Mouse (Mus musculus) CH12.LX (cell line): ENCODE results near the gene Gm11146. TPM values are rescaled to one million over a fixed set of nuclear protein-coding genes. Genes with fewer than 3 reads are reported as not detected.

ENCODE experiments used
- DNase-seq: peaks from one replicate; pipeline ENCODE4 v3.0.0-alpha.2; 2013; ENCODE audit errors: extremely low read depth
- H3K27ac ChIP-seq: 2 replicates; pipeline ENCODE4 v1.5.1; 2012; ENCODE audit warnings: low read depth, mild to moderate bottlenecking, control low read depth, moderate library complexity; ENCODE audit not compliant: insufficient read depth
- H3K27me3 ChIP-seq: replicated peaks from 2 replicates; pipeline ENCODE3; 2012; ENCODE audit warnings: inconsistent platforms
- H3K36me3 ChIP-seq, 2 experiments: replicated peaks in 1 of 2; 2 replicates each; pipeline versions ENCODE3 to v1.6.1; 2012; ENCODE audit warnings: inconsistent platforms in 1 of 2, low read length in 1 of 2, mild to moderate bottlenecking in 1 of 2, mixed read lengths in 1 of 2, moderate library complexity in 1 of 2; ENCODE audit not compliant: control insufficient read depth in 1 of 2, insufficient read depth in 1 of 2
- H3K4me1 ChIP-seq, 2 experiments: 2 replicates each; pipeline ENCODE4 v1.6.1; 2012; ENCODE audit warnings: inconsistent platforms in 1 of 2, moderate library complexity in 1 of 2; ENCODE audit not compliant: insufficient read depth in 2 of 2, control insufficient read depth in 1 of 2
- H3K4me2 ChIP-seq: 2 replicates; pipeline ENCODE4 v1.6.1; 2012; ENCODE audit warnings: low read depth, mild to moderate bottlenecking, control low read depth; ENCODE audit not compliant: poor library complexity, insufficient read depth, severe bottlenecking
- H3K4me3 ChIP-seq, 3 experiments: fragments of 150-350 bp in 1 of 3; sonication (generic) in 1 of 3; replicated peaks in 1 of 3; 2 replicates each; pipeline versions ENCODE3 to v1.5.1; 2011 to 2012; ENCODE audit warnings: low read depth in 2 of 3, low read length in 2 of 3, mild to moderate bottlenecking in 2 of 3, moderate library complexity in 2 of 3, control low read depth in 1 of 3, improper control_type of control experiment in 1 of 3, inconsistent platforms in 1 of 3, mixed read lengths in 1 of 3; ENCODE audit not compliant: poor library complexity in 1 of 3
- H3K79me2 ChIP-seq: replicated peaks from 2 replicates; pipeline ENCODE4 v1.6.1; 2012; ENCODE audit warnings: mild to moderate bottlenecking, moderate library complexity; ENCODE audit not compliant: control insufficient read depth, poor library complexity, insufficient read depth, severe bottlenecking; ENCODE audit errors: extremely low read depth
- H3K9ac ChIP-seq: 2 replicates; pipeline ENCODE4 v1.6.1; 2012; ENCODE audit warnings: low read depth, mild to moderate bottlenecking, control low read depth, moderate library complexity; ENCODE audit not compliant: insufficient read depth
- H3K9me3 ChIP-seq: replicated peaks from 2 replicates; pipeline ENCODE3; 2012; ENCODE audit warnings: low read length, inconsistent platforms, mixed read lengths
- CHD1 ChIP-seq: IDR thresholded peaks from 2 replicates; pipeline ENCODE4 v1.6.1; 2012; ENCODE audit warnings: low read depth, low read length, improper control_type of control experiment, inconsistent platforms
- ETS1 ChIP-seq: conservative IDR thresholded peaks from 2 replicates; pipeline ENCODE4 v1.6.1; 2012; ENCODE audit warnings: low read depth, mild to moderate bottlenecking, inconsistent platforms, low read length, improper control_type of control experiment, moderate library complexity
- GABPA ChIP-seq: IDR thresholded peaks from 2 replicates; pipeline ENCODE4 v1.6.1; 2012; ENCODE audit warnings: low read depth, low read length, improper control_type of control experiment, inconsistent platforms; ENCODE audit not compliant: insufficient replicate concordance
- JUN ChIP-seq: IDR thresholded peaks from 2 replicates; pipeline ENCODE4 v1.6.1; 2011; ENCODE audit warnings: low read depth, mild to moderate bottlenecking, low read length, improper control_type of control experiment, moderate library complexity; ENCODE audit not compliant: insufficient read depth
- JUND ChIP-seq: conservative IDR thresholded peaks from 2 replicates; pipeline ENCODE4 v1.6.1; 2011; ENCODE audit warnings: low read depth, low read length, improper control_type of control experiment
- KAT2A ChIP-seq: IDR thresholded peaks from 2 replicates; pipeline ENCODE4 v1.6.1; 2012; ENCODE audit warnings: low read length, improper control_type of control experiment, inconsistent platforms; ENCODE audit not compliant: insufficient replicate concordance
- MAFK ChIP-seq: IDR thresholded peaks from 2 replicates; pipeline ENCODE4 v1.6.1; 2011; ENCODE audit warnings: low read length, improper control_type of control experiment; ENCODE audit not compliant: insufficient replicate concordance
- MAX ChIP-seq: IDR thresholded peaks from 2 replicates; pipeline ENCODE4 v1.6.1; 2011; ENCODE audit warnings: low read length, improper control_type of control experiment
- MAZ ChIP-seq: IDR thresholded peaks from 2 replicates; pipeline ENCODE4 v1.6.1; 2012; ENCODE audit warnings: low read depth, mild to moderate bottlenecking, inconsistent platforms, low read length, improper control_type of control experiment, moderate library complexity
- MEF2A ChIP-seq: IDR thresholded peaks from 2 replicates; pipeline ENCODE4 v1.6.1; 2014; ENCODE audit warnings: low read depth, mild to moderate bottlenecking, inconsistent platforms, low read length, improper control_type of control experiment, borderline replicate concordance
- MYC ChIP-seq: IDR thresholded peaks from 2 replicates; pipeline ENCODE4 v1.6.1; 2011; ENCODE audit warnings: low read depth, mild to moderate bottlenecking, improper control_type of control experiment, low read length
- NELFE ChIP-seq: IDR thresholded peaks from 2 replicates; pipeline ENCODE4 v1.6.1; 2011; ENCODE audit warnings: low read depth, low read length, improper control_type of control experiment
- POLR2AphosphoS2 ChIP-seq: IDR thresholded peaks from 2 replicates; pipeline ENCODE4 v1.6.1; 2011; ENCODE audit warnings: low read depth, low read length, improper control_type of control experiment
- RAD21 ChIP-seq: IDR thresholded peaks from 2 replicates; pipeline ENCODE4 v1.6.1; 2011; ENCODE audit warnings: low read depth, mild to moderate bottlenecking, low read length, improper control_type of control experiment, moderate library complexity
- SIN3A ChIP-seq: IDR thresholded peaks from 2 replicates; pipeline ENCODE4 v1.6.1; 2012; ENCODE audit warnings: low read length, improper control_type of control experiment, inconsistent platforms
- SMC3 ChIP-seq: IDR thresholded peaks from 2 replicates; pipeline ENCODE4 v1.6.1; 2011; ENCODE audit warnings: low read depth, low read length, improper control_type of control experiment
- TCF12 ChIP-seq: IDR thresholded peaks from 2 replicates; pipeline ENCODE4 v1.6.1; 2014; ENCODE audit warnings: low read depth, mild to moderate bottlenecking, inconsistent platforms, low read length, improper control_type of control experiment
- UBTF ChIP-seq: IDR thresholded peaks from 2 replicates; pipeline ENCODE4 v1.6.1; 2012; ENCODE audit warnings: low read depth, mild to moderate bottlenecking, inconsistent platforms, low read length, improper control_type of control experiment, moderate library complexity
- USF1 ChIP-seq: IDR thresholded peaks from 2 replicates; pipeline ENCODE4 v1.6.1; 2014; ENCODE audit warnings: low read depth, mild to moderate bottlenecking, inconsistent platforms, low read length, improper control_type of control experiment
- USF2 ChIP-seq: conservative IDR thresholded peaks from 2 replicates; pipeline ENCODE4 v1.6.1; 2011; ENCODE audit warnings: low read depth, low read length, improper control_type of control experiment
- ZC3H11A ChIP-seq: IDR thresholded peaks from 2 replicates; pipeline ENCODE4 v1.6.1; 2012; ENCODE audit warnings: low read depth, mild to moderate bottlenecking, inconsistent platforms, low read length, improper control_type of control experiment
- ZKSCAN1 ChIP-seq: IDR thresholded peaks from 2 replicates; pipeline ENCODE4 v1.6.1; 2012; ENCODE audit warnings: low read depth, inconsistent platforms, low read length, improper control_type of control experiment, borderline replicate concordance
- ZMIZ1 ChIP-seq: IDR thresholded peaks from 2 replicates; pipeline ENCODE4 v1.6.1; 2012; ENCODE audit warnings: low read depth, mild to moderate bottlenecking, inconsistent platforms, low read length, improper control_type of control experiment
- dilution Hi-C: fragments of 300-500 bp; cut with MboI; formaldehyde crosslinking; loops from 2 replicates; pipeline ENCODE4 v1.14.3; 2020; ENCODE audit warnings: low sequenced_read_pairs; ENCODE audit not compliant: extremely low pct_unique_long_range_greater_than_20kb, extremely low pct_ligation_motif_present
- in situ Hi-C: fragments of 300-500 bp; cut with MboI; formaldehyde crosslinking; loops from 3 replicates; pipeline ENCODE4 v1.14.3; 2019; ENCODE audit warnings: low sequenced_read_pairs, low pct_ligation_motif_present, low pct_unique_long_range_greater_than_20kb, mixed read lengths
- polyA plus RNA-seq: library from polyadenylated mRNA; unstranded; fragments of >175 nt; gene quantifications from 2 replicates; pipeline ENCODE4 v1.2.1, GENCODE M21; 2012; ENCODE audit warnings: low read depth; ENCODE audit not compliant: insufficient read length
- total RNA-seq, 2 experiments: library from RNA; depleted of rRNA; stranded (reverse); fragments of 300-350 nt in 1 of 2; fragments of >200 nt in 1 of 2; gene quantifications; 2 replicates each; pipeline ENCODE4 v1.2.3; 2012 to 2014

Gm11146 gene
- total and polyA plus RNA-seq, 3 experiments: not detected

- dilution Hi-C loops (no loop called here), in situ Hi-C loops (no loop called here)
- Histone ChIP-seq H3K4me2 (no peak overlapping the region), H3K9ac (no peak overlapping the region), H3K36me3 (no peaks in the 10 kb centered on the region), H3K4me1 (no peaks in the 10 kb centered on the region), H3K79me2 (no peaks in the 10 kb centered on the region), H3K4me3 (no peak overlapping the region), H3K27ac (no peak overlapping the region), H3K9me3 (peaks cover 24% of the 10 kb centered on the region), H3K27me3 (no peaks in the 10 kb centered on the region)
- DNase-seq: no peak
- TF ChIP-seq NELFE: no peak
- no peak for TF ChIP-seq JUN
- no peak for TF ChIP-seq MAX
- TF ChIP-seq SIN3A: no peak
- no peak for TF ChIP-seq TCF12
- no peak for TF ChIP-seq GABPA
- TF ChIP-seq MAZ: no peak
- TF ChIP-seq ZMIZ1: no peak
- TF ChIP-seq MEF2A: no peak
- TF ChIP-seq UBTF: no peak
- TF ChIP-seq JUND: no peak
- no peak for TF ChIP-seq RAD21
- no peak for TF ChIP-seq KAT2A
- no peak for TF ChIP-seq SMC3
Observed at GRCm38 (mm10) chr16:77569457-77569856, 32.4 kb downstream of the Gm11146 start.

GRCm38 (mm10) chr16:77568384-77568783, 33.5 kb downstream of the Gm11146 start:
- no peaks in the 10 kb centered on the region for H3K36me3 ChIP-seq
- no peak overlapping the region for H3K4me2 ChIP-seq
- no peaks in the 10 kb centered on the region for H3K4me1 ChIP-seq
- H3K9ac ChIP-seq: no peak overlapping the region
- H3K27me3 ChIP-seq: no peaks in the 10 kb centered on the region
- H3K27ac ChIP-seq: no peak overlapping the region
- H3K4me3 ChIP-seq: no peak overlapping the region
- dilution Hi-C loops: no loop called here
- in situ Hi-C loops: no loop called here
- no peaks in the 10 kb centered on the region for H3K79me2 ChIP-seq
- peaks cover 21% of the 10 kb centered on the region for H3K9me3 ChIP-seq
- DNase-seq: no peak
- TF ChIP-seq ETS1 (no peak), JUN (no peak), MAFK (no peak), USF2 (no peak), MYC (no peak), ZC3H11A (no peak), ZKSCAN1 (no peak), TCF12 (no peak), USF1 (no peak), ZMIZ1 (no peak), POLR2AphosphoS2 (no peak), NELFE (no peak), CHD1 (no peak), JUND (no peak)
